Mouse (Mus musculus): ENCODE data around the gene Gm14412. TPM values are rescaled to one million over a fixed set of nuclear protein-coding genes. Genes with fewer than 3 reads are reported as not detected.

Gene Gm14412
- polyA plus RNA-seq, 1 experiment from 2014 or later, result not detected

Other genes starting within 250 kb of the Gm14412 start
- not detected in 2 replicates for gene Gm14401, start 250.0 kb downstream of the Gm14412 start, polyA plus RNA-seq (2016; fragmentation: Nextera tagmentation; extraction: Ambion mirVana)
- gene Gm14410, start 117.9 kb downstream of the Gm14412 start, polyA plus RNA-seq (2016; fragmentation: Nextera tagmentation; extraction: Ambion mirVana), result 5.2 and 6.1 TPM in 2 replicates
- gene Gm14409, start 57.3 kb downstream of the Gm14412 start, polyA plus RNA-seq (2016; fragmentation: Nextera tagmentation; extraction: Ambion mirVana), result not detected in 2 replicates
- gene Gm14418, start 74.0 kb upstream of the Gm14412 start, polyA plus RNA-seq (2016; fragmentation: Nextera tagmentation; extraction: Ambion mirVana), result 2.4 and 3.3 TPM in 2 replicates
- 3.8 and 5.1 TPM in 2 replicates for gene Zfp970, start 140.4 kb upstream of the Gm14412 start, polyA plus RNA-seq (2016; fragmentation: Nextera tagmentation; extraction: Ambion mirVana)
- 1.8 and 2.5 TPM in 2 replicates for gene Gm14403, start 173.9 kb upstream of the Gm14412 start, polyA plus RNA-seq (2016; fragmentation: Nextera tagmentation; extraction: Ambion mirVana)